Mouse (Mus musculus) testis, adult 2 months (tissue): ENCODE data around the gene Ddx6.

Source experiments
- CTCF ChIP-seq: fragments of 200-500 bp; IDR thresholded peaks from 2 replicates; pipeline ENCODE4 v1.5.1; 2012; ENCODE audit warnings: low read depth, mild to moderate bottlenecking, inconsistent platforms, low read length, moderate library complexity; ENCODE audit not compliant: control insufficient read depth, insufficient read depth, insufficient replicate concordance
- POLR2A ChIP-seq: fragments of 200-500 bp; IDR thresholded peaks from 2 replicates; pipeline ENCODE4 v1.6.1; 2012; ENCODE audit warnings: low read depth, mild to moderate bottlenecking, inconsistent platforms, low read length, moderate library complexity; ENCODE audit not compliant: control insufficient read depth

DNA sequence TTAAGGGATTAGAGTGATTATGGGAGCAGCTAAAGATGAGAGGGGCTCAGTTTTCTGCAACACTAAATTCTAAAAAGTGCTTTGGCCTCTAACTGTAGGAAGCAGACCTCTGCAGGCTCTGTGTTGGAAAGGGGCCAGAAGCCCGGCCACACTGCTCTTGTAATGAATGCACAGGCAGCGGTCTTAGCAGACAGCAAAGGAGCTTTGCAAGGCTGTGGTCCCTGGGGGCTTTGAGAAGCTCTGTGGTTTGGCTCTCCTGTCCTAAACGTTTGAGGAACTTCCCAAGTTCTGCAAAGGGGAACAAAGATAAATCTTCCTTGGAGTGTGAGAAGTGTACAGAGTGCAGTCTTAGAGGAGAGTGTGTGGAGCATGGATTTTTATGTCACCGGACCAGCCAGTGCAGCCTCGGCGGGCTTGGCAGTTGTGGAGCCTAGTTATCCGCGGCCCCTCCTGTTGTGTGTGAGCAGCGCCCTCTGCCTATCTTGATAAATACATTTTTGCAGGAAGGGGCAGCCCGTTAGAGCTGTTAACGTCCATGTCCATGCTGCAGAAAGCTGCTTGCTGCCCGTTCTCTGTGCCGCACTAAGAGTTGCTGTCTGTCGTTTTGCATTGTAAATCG, 33.0 kb downstream of the Ddx6 start:
- TF ChIP-seq CTCF (no peak), POLR2A (no peak)
